Mouse (Mus musculus): Measurements from ENCODE around the gene Ssc5d. TPM values are rescaled to one million over a fixed set of nuclear protein-coding genes. Genes with fewer than 3 reads are reported as not detected.

The Ssc5d gene
- polyA plus RNA-seq, 1 experiment from 2014 or later: 0.85 TPM

DNA sequence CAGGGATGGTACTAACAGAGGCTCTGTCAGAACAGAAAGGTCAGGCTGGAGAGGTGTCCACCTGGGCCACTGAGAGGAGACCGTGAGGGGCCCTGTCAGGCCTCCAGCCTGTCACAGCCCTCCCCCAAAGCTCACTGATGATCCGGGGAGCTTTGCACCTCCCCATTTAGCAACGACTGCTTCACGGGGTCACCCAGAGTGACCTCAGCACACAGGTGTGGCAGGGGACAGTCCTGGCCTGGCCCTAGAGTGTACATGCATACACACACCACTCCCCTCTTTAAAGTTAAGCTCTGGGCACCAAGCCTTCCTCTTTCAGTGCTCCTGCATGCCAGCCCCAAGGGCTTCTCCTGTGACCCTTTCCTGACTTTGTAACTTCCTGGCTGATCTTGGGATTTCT is 49.9 kb downstream of the Ssc5d start:
- Histone ChIP-seq H3K4me3 (ENCODE audit: low read depth, low read length) (no peak overlapping the region), H3K27ac (ENCODE audit: low read length) (no peak overlapping the region), H3K9ac (ENCODE audit: low read depth, low read length) (no peak overlapping the region), H3K27me3 (ENCODE audit: control insufficient read depth, insufficient read depth, low read depth, low read length) (no peaks in the 10 kb centered on the region), H3K4me1 (ENCODE audit: control insufficient read depth, insufficient read depth, low read length) (no peaks in the 10 kb centered on the region), H3K36me3 (ENCODE audit: control insufficient read depth, insufficient read depth, low read length) (no peaks in the 10 kb centered on the region), H3K4me2 (ENCODE audit: low read length) (no peak overlapping the region), H3K9me3 (replicated peaks; ENCODE audit: control insufficient read depth, low read length, poor library complexity, severe bottlenecking) (no peaks in the 10 kb centered on the region)
- 72% methylated on average over 4 of the region's 4 CpGs for WGBS
- no peak for ATAC-seq

DNA sequence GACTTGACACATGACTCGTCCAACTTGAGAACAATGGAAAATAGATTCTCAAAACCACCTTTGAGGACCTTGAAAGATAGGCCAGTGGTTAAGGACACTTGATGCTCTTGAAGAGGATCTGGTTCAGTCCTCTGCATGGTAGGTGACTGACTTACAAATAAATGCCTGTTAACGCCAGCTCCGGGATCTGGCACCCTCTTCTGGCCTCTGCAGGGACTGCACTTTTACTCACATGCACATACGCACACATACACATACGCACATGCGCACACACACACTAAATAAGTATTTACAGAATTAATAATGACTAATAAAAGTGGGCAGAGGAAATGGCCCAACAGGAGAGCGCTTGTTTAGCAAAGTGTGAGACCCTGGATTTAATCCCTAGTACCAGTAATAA is 51.2 kb downstream of the Ssc5d start:
- Histone ChIP-seq H3K36me3 (ENCODE audit: control insufficient read depth, insufficient read depth, low read length) (no peaks in the 10 kb centered on the region), H3K9me3 (replicated peaks; ENCODE audit: control insufficient read depth, low read length, poor library complexity, severe bottlenecking) (no peaks in the 10 kb centered on the region), H3K27ac (ENCODE audit: low read length) (no peak overlapping the region), H3K9ac (ENCODE audit: low read depth, low read length) (no peak overlapping the region), H3K4me3 (ENCODE audit: low read depth, low read length) (no peak overlapping the region), H3K27me3 (ENCODE audit: control insufficient read depth, insufficient read depth, low read depth, low read length) (no peaks in the 10 kb centered on the region), H3K4me2 (ENCODE audit: low read length) (no peak overlapping the region), H3K4me1 (ENCODE audit: control insufficient read depth, insufficient read depth, low read length) (no peaks in the 10 kb centered on the region)
- no peak for ATAC-seq
- 90% methylated on average over 7 of the region's 7 CpGs for WGBS

DNA sequence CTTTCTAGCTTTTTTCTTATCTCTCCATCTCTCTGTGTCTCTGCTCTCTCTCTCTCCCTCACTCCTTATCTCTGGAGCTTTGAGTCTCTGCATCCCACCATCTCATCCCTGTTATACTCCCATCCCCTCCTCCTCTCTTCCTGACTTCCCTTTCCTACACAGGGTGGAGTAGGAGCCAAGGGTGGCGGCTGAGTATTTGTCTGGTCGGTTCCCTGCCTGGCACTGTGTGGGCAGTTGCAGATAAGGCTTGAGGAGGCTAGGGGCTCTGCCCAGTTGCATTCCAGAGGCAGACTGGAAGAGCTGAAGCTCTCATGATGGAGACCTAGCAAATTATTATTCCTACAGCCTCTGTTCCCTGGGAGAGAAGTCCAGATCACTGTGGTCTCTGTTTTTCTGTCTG is 62.7 kb downstream of the Ssc5d start:
- WGBS: 86% methylated on average over 2 of the region's 2 CpGs
- H3K9ac ChIP-seq (ENCODE audit: low read depth, low read length): no peak overlapping the region
- no peak for ATAC-seq
- H3K36me3 ChIP-seq (ENCODE audit: control insufficient read depth, insufficient read depth, low read length): peaks cover 8% of the 10 kb centered on the region
- H3K27me3 ChIP-seq (ENCODE audit: control insufficient read depth, insufficient read depth, low read depth, low read length): no peaks in the 10 kb centered on the region
- H3K4me1 ChIP-seq (ENCODE audit: control insufficient read depth, insufficient read depth, low read length): no peaks in the 10 kb centered on the region
- H3K4me2 ChIP-seq (ENCODE audit: low read length): no peak overlapping the region
- H3K27ac ChIP-seq (ENCODE audit: low read length): no peak overlapping the region
- H3K4me3 ChIP-seq (ENCODE audit: low read depth, low read length): no peak overlapping the region
- H3K9me3 ChIP-seq (replicated peaks; ENCODE audit: control insufficient read depth, low read length, poor library complexity, severe bottlenecking): no peaks in the 10 kb centered on the region

DNA sequence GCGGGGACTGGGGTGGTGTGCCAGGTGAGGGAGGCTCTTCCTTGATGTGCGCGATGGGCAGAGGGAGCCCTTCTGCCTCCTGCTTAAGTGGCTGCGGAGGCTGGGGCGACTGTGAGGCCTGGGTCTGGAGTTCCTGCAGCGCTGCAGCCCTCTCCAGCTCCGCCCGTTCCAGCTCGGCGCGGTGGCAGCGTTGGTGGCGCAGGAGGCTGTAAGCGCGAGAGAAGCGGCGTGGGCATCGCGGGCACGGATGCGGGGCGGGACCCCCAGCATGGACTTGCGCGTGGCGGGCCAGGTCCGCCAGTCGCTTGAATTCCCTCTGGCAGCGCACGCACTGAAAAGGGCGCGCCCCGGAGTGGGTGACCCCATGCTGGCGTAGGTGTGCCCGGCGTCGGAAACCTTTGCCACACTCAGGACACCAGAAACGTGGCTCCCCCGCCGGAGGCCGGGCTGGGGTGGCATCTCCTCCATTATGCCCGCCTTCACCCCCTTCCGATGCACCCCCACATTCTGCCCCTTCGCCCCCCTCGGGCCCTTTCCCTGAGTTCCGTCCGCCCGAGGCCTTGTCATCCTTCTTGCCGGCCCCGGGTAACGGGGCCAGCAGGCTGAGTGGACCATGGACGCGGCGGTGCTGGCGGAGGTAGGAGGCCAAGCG is 67.9 kb downstream of the Ssc5d start:
- ATAC-seq: no peak

DNA sequence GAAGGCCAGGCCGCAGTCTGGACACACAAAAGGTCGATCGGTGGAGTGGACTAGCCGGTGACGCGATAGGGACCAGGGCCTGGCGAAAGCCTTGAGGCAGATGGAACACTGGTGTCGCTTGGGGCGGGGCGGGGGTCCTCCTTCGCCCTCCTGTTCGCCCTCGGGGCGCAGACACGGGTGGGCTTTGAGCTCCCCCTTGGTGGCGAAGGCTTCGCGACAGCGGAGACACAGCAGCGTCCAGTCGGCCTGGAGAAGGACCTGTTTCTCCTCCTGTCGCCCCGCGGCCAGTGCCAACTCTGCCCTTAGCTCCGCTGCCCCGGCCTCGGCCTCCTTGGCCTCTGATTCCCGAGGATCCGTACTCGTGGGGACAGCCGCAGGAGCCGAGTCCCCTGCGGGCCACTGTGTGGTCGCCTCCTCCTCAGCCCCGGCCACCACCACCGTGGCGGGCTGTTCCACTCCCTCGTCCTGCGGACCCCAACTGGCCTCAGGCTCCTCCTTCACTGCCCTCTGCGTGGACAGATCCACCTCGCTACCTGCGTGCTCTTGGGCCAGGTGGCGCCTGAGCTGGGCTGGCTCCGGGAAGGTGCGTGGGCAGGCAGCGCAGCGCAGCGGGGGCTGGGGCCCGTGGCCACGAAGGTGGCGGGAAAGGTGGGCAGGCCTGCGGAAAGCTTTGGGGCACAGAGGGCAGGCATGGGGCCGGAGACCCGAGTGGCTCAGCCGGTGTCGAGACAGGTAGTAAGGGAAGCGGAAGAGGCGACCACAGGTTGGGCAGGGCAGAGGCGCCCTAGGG is 68.6 kb downstream of the Ssc5d start:
- ATAC-seq: no peak
- H3K27ac ChIP-seq (ENCODE audit: low read length): no peak overlapping the region
- peak overlapping the region; percentile 91 for H3K4me2 ChIP-seq (ENCODE audit: low read length)
- no peak overlapping the region; the same call in 1 of the 2 replicates for H3K9ac ChIP-seq (ENCODE audit: low read depth, low read length)
- H3K27me3 ChIP-seq (ENCODE audit: control insufficient read depth, insufficient read depth, low read depth, low read length): no peaks in the 10 kb centered on the region
- H3K36me3 ChIP-seq (ENCODE audit: control insufficient read depth, insufficient read depth, low read length): peaks cover 14% of the 10 kb centered on the region
- 52% methylated on average over 59 of the region's 59 CpGs for whole genome bisulfite sequencing
- peak overlapping the region; percentile 18 for H3K4me3 ChIP-seq (ENCODE audit: low read depth, low read length)
- peaks cover 24% of the 10 kb centered on the region for H3K4me1 ChIP-seq (ENCODE audit: control insufficient read depth, insufficient read depth, low read length)
- H3K9me3 ChIP-seq (replicated peaks; ENCODE audit: control insufficient read depth, low read length, poor library complexity, severe bottlenecking): no peaks in the 10 kb centered on the region

More for the DNA sequence above, 67.9 kb downstream of the Ssc5d start:
- peak overlapping the region; percentile 18 for H3K4me3 ChIP-seq (ENCODE audit: low read depth, low read length)
- peaks cover 24% of the 10 kb centered on the region for H3K4me1 ChIP-seq (ENCODE audit: control insufficient read depth, insufficient read depth, low read length)
- WGBS: 42% methylated on average over 50 of the region's 55 CpGs
- H3K9me3 ChIP-seq (replicated peaks; ENCODE audit: control insufficient read depth, low read length, poor library complexity, severe bottlenecking): no peaks in the 10 kb centered on the region
- H3K4me2 ChIP-seq (ENCODE audit: low read length): peak overlapping the region; percentile 91
- no peak overlapping the region for H3K27ac ChIP-seq (ENCODE audit: low read length)
- no peaks in the 10 kb centered on the region for H3K27me3 ChIP-seq (ENCODE audit: control insufficient read depth, insufficient read depth, low read depth, low read length)
- H3K9ac ChIP-seq (ENCODE audit: low read depth, low read length): 0 out of 2 replicates have a peak overlapping the region, but pooled peaks have one; percentile 5
- H3K36me3 ChIP-seq (ENCODE audit: control insufficient read depth, insufficient read depth, low read length): peaks cover 14% of the 10 kb centered on the region

Other genes starting within 250 kb of the Ssc5d start
- 169 and 181 TPM in 2 replicates for gene Hspbp1, start 240.7 kb upstream of the Ssc5d start, polyA plus RNA-seq (2015; fragmentation: Nextera tagmentation; extraction: Ambion mirVana)
- 7.5 and 7.8 TPM in 2 replicates for gene Brsk1, start 235.2 kb upstream of the Ssc5d start, polyA plus RNA-seq (2015; fragmentation: Nextera tagmentation; extraction: Ambion mirVana)
- 0.25 TPM in 1 of 2 replicates, not detected in the other for gene Tmem150b, start 200.5 kb upstream of the Ssc5d start, polyA plus RNA-seq (2015; fragmentation: Nextera tagmentation; extraction: Ambion mirVana)
- gene Kmt5c, start 185.7 kb upstream of the Ssc5d start, polyA plus RNA-seq (2015; fragmentation: Nextera tagmentation; extraction: Ambion mirVana): 58.5 and 61.1 TPM in 2 replicates
- gene Cox6b2, start 172.7 kb upstream of the Ssc5d start, polyA plus RNA-seq (2015; fragmentation: Nextera tagmentation; extraction: Ambion mirVana): 19.3 and 21.3 TPM in 2 replicates
- not detected in 2 replicates for gene Fam71e2, start 154.5 kb upstream of the Ssc5d start, polyA plus RNA-seq (2015; fragmentation: Nextera tagmentation; extraction: Ambion mirVana)
- gene Il11, start 142.9 kb upstream of the Ssc5d start, polyA plus RNA-seq (2015; fragmentation: Nextera tagmentation; extraction: Ambion mirVana): 1.3 TPM in 2 replicates
- gene Tmem190, start 142.8 kb upstream of the Ssc5d start, polyA plus RNA-seq (2015; fragmentation: Nextera tagmentation; extraction: Ambion mirVana): 0.48 and 0.73 TPM in 2 replicates
- gene Tmem238, start 136.1 kb upstream of the Ssc5d start, polyA plus RNA-seq (2015; fragmentation: Nextera tagmentation; extraction: Ambion mirVana): 6.2 and 6.5 TPM in 2 replicates
- 201 and 213 TPM in 2 replicates for gene Rpl28, start 132.9 kb upstream of the Ssc5d start, polyA plus RNA-seq (2015; fragmentation: Nextera tagmentation; extraction: Ambion mirVana)
- gene Ube2s, start 113.2 kb upstream of the Ssc5d start, polyA plus RNA-seq (2015; fragmentation: Nextera tagmentation; extraction: Ambion mirVana): 226 and 253 TPM in 2 replicates
- gene Shisa7, start 81.1 kb upstream of the Ssc5d start, polyA plus RNA-seq (2015; fragmentation: Nextera tagmentation; extraction: Ambion mirVana): 14.0 and 14.6 TPM in 2 replicates
- gene Isoc2b, start 55.5 kb upstream of the Ssc5d start, polyA plus RNA-seq (2015; fragmentation: Nextera tagmentation; extraction: Ambion mirVana): 3.6 and 5.0 TPM in 2 replicates
- gene Isoc2a, start 48.6 kb upstream of the Ssc5d start, polyA plus RNA-seq (2015; fragmentation: Nextera tagmentation; extraction: Ambion mirVana): 0.46 and 0.57 TPM in 2 replicates
- 0.32 and 0.38 TPM in 2 replicates for gene Gm36210, start 19.3 kb upstream of the Ssc5d start, polyA plus RNA-seq (2015; fragmentation: Nextera tagmentation; extraction: Ambion mirVana)
- 3.1 and 3.6 TPM in 2 replicates for gene Zfp628, start 10.6 kb upstream of the Ssc5d start, polyA plus RNA-seq (2015; fragmentation: Nextera tagmentation; extraction: Ambion mirVana)
- 48.2 and 49.4 TPM in 2 replicates for gene Nat14, start 3.8 kb upstream of the Ssc5d start, polyA plus RNA-seq (2015; fragmentation: Nextera tagmentation; extraction: Ambion mirVana)
- 0.18 TPM in 1 of 2 replicates, not detected in the other for gene Sbk2, start 38.6 kb downstream of the Ssc5d start, polyA plus RNA-seq (2015; fragmentation: Nextera tagmentation; extraction: Ambion mirVana)
- gene Sbk3, start 45.4 kb downstream of the Ssc5d start, polyA plus RNA-seq (2015; fragmentation: Nextera tagmentation; extraction: Ambion mirVana): 0.60 and 0.93 TPM in 2 replicates
- gene Zfp579, start 70.4 kb downstream of the Ssc5d start, polyA plus RNA-seq (2015; fragmentation: Nextera tagmentation; extraction: Ambion mirVana): 56.3 and 69.2 TPM in 2 replicates
- gene Zfp524, start 88.6 kb downstream of the Ssc5d start, polyA plus RNA-seq (2015; fragmentation: Nextera tagmentation; extraction: Ambion mirVana): 6.7 and 7.9 TPM in 2 replicates
- 30.7 and 35.5 TPM in 2 replicates for gene Fiz1, start 88.9 kb downstream of the Ssc5d start, polyA plus RNA-seq (2015; fragmentation: Nextera tagmentation; extraction: Ambion mirVana)
- gene Gm44973, start 89.7 kb downstream of the Ssc5d start, polyA plus RNA-seq (2015; fragmentation: Nextera tagmentation; extraction: Ambion mirVana): 0.41 and 1.0 TPM in 2 replicates
- gene Zfp865, start 94.6 kb downstream of the Ssc5d start, polyA plus RNA-seq (2015; fragmentation: Nextera tagmentation; extraction: Ambion mirVana): 6.6 and 7.2 TPM in 2 replicates
- gene Ccdc106, start 94.8 kb downstream of the Ssc5d start, polyA plus RNA-seq (2015; fragmentation: Nextera tagmentation; extraction: Ambion mirVana): 70.0 and 73.1 TPM in 2 replicates
- not detected in 2 replicates for gene 4632433K11Rik, start 108.3 kb downstream of the Ssc5d start, polyA plus RNA-seq (2015; fragmentation: Nextera tagmentation; extraction: Ambion mirVana)
- 10.5 and 10.8 TPM in 2 replicates for gene Zfp784, start 112.7 kb downstream of the Ssc5d start, polyA plus RNA-seq (2015; fragmentation: Nextera tagmentation; extraction: Ambion mirVana)
- 101 and 117 TPM in 2 replicates for gene Zfp580, start 125.8 kb downstream of the Ssc5d start, polyA plus RNA-seq (2015; fragmentation: Nextera tagmentation; extraction: Ambion mirVana)
- 96.7 and 103 TPM in 2 replicates for gene U2af2, start 136.4 kb downstream of the Ssc5d start, polyA plus RNA-seq (2015; fragmentation: Nextera tagmentation; extraction: Ambion mirVana)
- 107 and 120 TPM in 2 replicates for gene Epn1, start 154.4 kb downstream of the Ssc5d start, polyA plus RNA-seq (2015; fragmentation: Nextera tagmentation; extraction: Ambion mirVana)
- not detected in 2 replicates for gene Rfpl4, start 191.2 kb downstream of the Ssc5d start, polyA plus RNA-seq (2015; fragmentation: Nextera tagmentation; extraction: Ambion mirVana)
- gene Rasl2-9, start 200.2 kb downstream of the Ssc5d start, polyA plus RNA-seq (2015; fragmentation: Nextera tagmentation; extraction: Ambion mirVana): 0.89 and 0.98 TPM in 2 replicates
- gene Vmn1r55, start 223.9 kb downstream of the Ssc5d start, polyA plus RNA-seq (2015; fragmentation: Nextera tagmentation; extraction: Ambion mirVana): 0.02 TPM in 1 of 2 replicates, not detected in the other

Data from midbrain, embryonic 16.5 days (tissue).